Mouse (Mus musculus) hindbrain, embryonic 13.5 days (tissue): Measurements from ENCODE around the gene Aspdh. TPM values are rescaled to one million over a fixed set of nuclear protein-coding genes. Genes with fewer than 3 reads are reported as not detected.

Source experiments
- ATAC-seq: fragments of 200-750 bp; cut with Nextera tagmentation; 2 replicates; pipeline ENCODE4 v1.8.0; 2017; ENCODE audit warnings: moderate TSS enrichment; ENCODE audit not compliant: low FRiP score
- H3K27ac ChIP-seq: fragments of 300-500 bp; sonication (generic); 2 replicates; pipeline ENCODE4 v1.5.1; 2015; ENCODE audit warnings: inconsistent platforms, mild to moderate bottlenecking, moderate library complexity
- H3K27me3 ChIP-seq: fragments of 300-500 bp; sonication (generic); 2 replicates; pipeline ENCODE4 v1.6.1; 2015; ENCODE audit warnings: mild to moderate bottlenecking, inconsistent platforms
- H3K36me3 ChIP-seq: fragments of 300-500 bp; sonication (generic); 2 replicates; pipeline ENCODE4 v1.6.1; 2015; ENCODE audit warnings: mild to moderate bottlenecking, inconsistent platforms
- H3K4me1 ChIP-seq: fragments of 300-500 bp; sonication (generic); replicated peaks from 2 replicates; pipeline ENCODE4 v1.6.1; 2015; ENCODE audit warnings: inconsistent platforms
- H3K4me2 ChIP-seq: fragments of 300-500 bp; sonication (generic); 2 replicates; pipeline ENCODE4 v1.6.1; 2015; ENCODE audit warnings: inconsistent platforms, mild to moderate bottlenecking, moderate library complexity
- H3K4me3 ChIP-seq: fragments of 300-500 bp; sonication (generic); 2 replicates; pipeline ENCODE4 v1.5.1; 2015; ENCODE audit warnings: mild to moderate bottlenecking, inconsistent platforms
- H3K9ac ChIP-seq: fragments of 300-500 bp; sonication (generic); 2 replicates; pipeline ENCODE4 v1.6.1; 2015; ENCODE audit warnings: mild to moderate bottlenecking, inconsistent platforms
- H3K9me3 ChIP-seq: fragments of 300-500 bp; sonication (generic); 2 replicates; pipeline ENCODE4 v1.6.1; 2016; ENCODE audit warnings: inconsistent platforms
- WGBS: fragments of 180-500 bp; shearing (Covaris S2); methylation state at CpG from one replicate; pipeline ENCODE4 v1.1.7; 2015; 5-methylcytosine and 5-hydroxymethylcytosine counted together
- polyA plus RNA-seq: library from polyadenylated mRNA; unstranded; fragments of >200 nt; fragmentation: Nextera tagmentation; extraction: Ambion mirVana; gene quantifications from 2 replicates; pipeline ENCODE4 v1.2.1, GENCODE M21; 2015

The Aspdh gene
- 5.6 and 6.5 TPM in 2 replicates for polyA plus RNA-seq

DNA sequence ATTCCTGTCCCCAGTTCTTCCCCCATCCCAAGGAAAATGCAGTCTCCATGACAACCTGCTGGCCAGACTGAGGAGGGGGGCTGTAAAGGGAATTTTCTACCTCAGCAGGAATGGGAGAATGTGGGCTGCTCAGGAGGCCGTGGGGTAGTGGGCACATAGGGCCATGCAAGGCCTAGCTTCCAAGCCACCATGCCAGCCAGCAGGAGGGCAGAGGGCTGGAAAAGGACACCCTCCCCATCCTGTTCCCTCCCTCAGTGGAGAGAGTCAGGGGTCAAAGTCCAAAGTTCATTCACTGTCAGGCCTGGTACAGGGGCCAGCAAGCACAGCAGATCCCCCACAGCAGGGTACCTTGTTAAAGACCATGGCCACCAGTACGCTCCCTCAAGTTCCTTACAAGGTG lies at the start of gene Aspdh:
Aspdh (plus strand) TSS at position 281 of the 400 bp plus-strand sequence.
- Histone ChIP-seq H3K4me3 (no peak within 1 kb of the TSS), H3K9me3 (no peaks in the 10 kb centered on the region), H3K27me3 (peaks cover 13% of the 10 kb centered on the region), H3K27ac (peak within 1 kb of the TSS; percentile 95), H3K9ac (peak within 1 kb of the TSS; percentile 60), H3K4me1 (peaks cover 85% of the 10 kb centered on the region), H3K4me2 (peak within 1 kb of the TSS; percentile 10; the same call in 1 of the 2 replicates), H3K36me3 (peaks cover 42% of the 10 kb centered on the region)
- 39% methylated on average over 2 of the region's 2 CpGs for WGBS
- no peak for ATAC-seq

- Histone ChIP-seq H3K27ac (peak overlapping the region; percentile 100), H3K4me1 (peaks cover 44% of the 10 kb centered on the region), H3K36me3 (no peaks in the 10 kb centered on the region; the same call in 1 of the 2 replicates), H3K9me3 (no peaks in the 10 kb centered on the region), H3K9ac (peak overlapping the region; percentile 60), H3K4me3 (peak overlapping the region; percentile 77), H3K27me3 (no peaks in the 10 kb centered on the region), H3K4me2 (peak overlapping the region; percentile 57)
- WGBS = 11% methylated on average over 8 of the region's 8 CpGs
- ATAC-seq = peak; percentile 5; the same call in 1 of the 2 replicates
Measured at GRCm38 (mm10) chr7:44427666-44428065, 37.5 kb upstream of the Aspdh start.

- peak; percentile 25 for ATAC-seq
- peak overlapping the region; percentile 100 for H3K27ac ChIP-seq
- no peaks in the 10 kb centered on the region for H3K27me3 ChIP-seq
- H3K4me1 ChIP-seq = peaks cover 50% of the 10 kb centered on the region
- peak overlapping the region; percentile 77 for H3K4me3 ChIP-seq
- 2% methylated on average over 17 of the region's 38 CpGs for WGBS
- H3K9me3 ChIP-seq = no peaks in the 10 kb centered on the region
- peak overlapping the region; percentile 98 for H3K9ac ChIP-seq
- no peaks in the 10 kb centered on the region; the same call in 1 of the 2 replicates for H3K36me3 ChIP-seq
- peak overlapping the region; percentile 57 for H3K4me2 ChIP-seq
Measured at GRCm38 (mm10) chr7:44428171-44428950, 36.8 kb upstream of the Aspdh start.

GRCm38 (mm10) chr7:44428968-44429521 lies 36.1 kb upstream of the Aspdh start, which contains the start of gene Lrrc4b:
Lrrc4b (plus strand) TSS chr7:44429018.
- H3K36me3 ChIP-seq = no peaks in the 10 kb centered on the region; the same call in 1 of the 2 replicates
- peak; percentile 60 for ATAC-seq
- no peaks in the 10 kb centered on the region for H3K27me3 ChIP-seq
- peak within 1 kb of the TSS; percentile 100 for H3K27ac ChIP-seq
- H3K4me1 ChIP-seq = peaks cover 57% of the 10 kb centered on the region
- peak within 1 kb of the TSS; percentile 77 for H3K4me3 ChIP-seq
- peak within 1 kb of the TSS; percentile 98 for H3K9ac ChIP-seq
- H3K4me2 ChIP-seq = peak within 1 kb of the TSS; percentile 96
- H3K9me3 ChIP-seq = no peaks in the 10 kb centered on the region
- under 1% methylated on average over 51 of the region's 69 CpGs for WGBS

- under 1% methylated on average over 31 of the region's 32 CpGs for WGBS
- H3K4me3 ChIP-seq = peak overlapping the region; percentile 77
- no peaks in the 10 kb centered on the region for H3K9me3 ChIP-seq
- H3K4me2 ChIP-seq = peak overlapping the region; percentile 96
- H3K27me3 ChIP-seq = no peaks in the 10 kb centered on the region
- peak; percentile 22 for ATAC-seq
- peak overlapping the region; percentile 100 for H3K27ac ChIP-seq
- peaks cover 59% of the 10 kb centered on the region for H3K4me1 ChIP-seq
- H3K9ac ChIP-seq = peak overlapping the region; percentile 98
- H3K36me3 ChIP-seq = peaks cover 4% of the 10 kb centered on the region
Measured at GRCm38 (mm10) chr7:44429534-44430488, 35.4 kb upstream of the Aspdh start.

DNA sequence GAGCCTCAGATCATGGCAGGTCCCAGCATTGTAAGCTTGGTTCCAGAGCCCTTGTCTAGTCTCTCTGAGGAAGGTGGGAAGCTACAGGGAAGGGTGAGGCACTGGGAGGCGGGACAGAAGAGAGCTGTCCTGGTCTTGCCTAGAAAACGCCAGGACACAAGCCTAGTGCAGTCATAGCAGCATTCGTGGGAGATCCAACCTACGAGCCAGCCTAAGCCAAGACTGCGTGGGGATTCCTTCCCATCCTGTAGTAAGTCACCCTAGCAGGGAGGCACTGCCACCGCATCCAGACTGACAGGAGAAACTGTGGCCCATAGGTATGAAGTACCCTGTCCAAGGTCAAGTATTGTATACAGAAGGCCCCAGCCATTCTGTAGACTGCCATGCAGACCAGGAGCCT lies 32.6 kb upstream of the Aspdh start:
- ATAC-seq = no peak
- 81% methylated on average over 6 of the region's 6 CpGs for WGBS
- no peak overlapping the region for H3K4me3 ChIP-seq
- H3K27me3 ChIP-seq = no peaks in the 10 kb centered on the region
- H3K9me3 ChIP-seq = no peaks in the 10 kb centered on the region
- peaks cover 61% of the 10 kb centered on the region for H3K4me1 ChIP-seq
- peak overlapping the region; percentile 100 for H3K27ac ChIP-seq
- peak overlapping the region; percentile 98; the same call in 1 of the 2 replicates for H3K9ac ChIP-seq
- peaks cover 10% of the 10 kb centered on the region for H3K36me3 ChIP-seq
- H3K4me2 ChIP-seq = no peak overlapping the region; the same call in 1 of the 2 replicates

DNA sequence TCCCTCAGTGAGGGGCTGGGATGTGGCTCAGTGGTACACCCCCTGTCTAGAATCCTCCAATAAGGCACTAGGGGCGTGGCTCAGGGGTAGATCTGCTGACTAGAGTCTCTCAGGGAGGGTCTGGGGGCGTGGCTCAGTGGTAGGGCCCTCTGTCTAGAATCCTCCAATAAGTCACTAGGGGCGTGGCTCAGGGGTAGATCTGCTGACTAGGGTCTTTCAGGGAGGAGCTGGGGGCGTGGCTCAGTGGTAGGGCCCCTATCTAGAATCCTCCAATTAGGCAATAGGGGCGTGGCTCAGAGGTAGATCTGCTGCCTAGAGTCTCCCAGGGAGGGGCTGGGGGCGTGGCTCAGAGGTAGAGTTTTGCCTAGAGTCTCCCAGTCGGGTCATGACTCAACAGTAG lies 31.8 kb upstream of the Aspdh start:
- Histone ChIP-seq H3K4me2 (no peak overlapping the region), H3K27ac (peak overlapping the region; percentile 100), H3K4me3 (no peak overlapping the region), H3K4me1 (peaks cover 62% of the 10 kb centered on the region), H3K27me3 (no peaks in the 10 kb centered on the region), H3K9me3 (no peaks in the 10 kb centered on the region), H3K9ac (no peak overlapping the region), H3K36me3 (peaks cover 10% of the 10 kb centered on the region)
- peak; percentile 18; the same call in 1 of the 2 replicates for ATAC-seq
- WGBS = 5% methylated on average over 7 of the region's 7 CpGs

DNA sequence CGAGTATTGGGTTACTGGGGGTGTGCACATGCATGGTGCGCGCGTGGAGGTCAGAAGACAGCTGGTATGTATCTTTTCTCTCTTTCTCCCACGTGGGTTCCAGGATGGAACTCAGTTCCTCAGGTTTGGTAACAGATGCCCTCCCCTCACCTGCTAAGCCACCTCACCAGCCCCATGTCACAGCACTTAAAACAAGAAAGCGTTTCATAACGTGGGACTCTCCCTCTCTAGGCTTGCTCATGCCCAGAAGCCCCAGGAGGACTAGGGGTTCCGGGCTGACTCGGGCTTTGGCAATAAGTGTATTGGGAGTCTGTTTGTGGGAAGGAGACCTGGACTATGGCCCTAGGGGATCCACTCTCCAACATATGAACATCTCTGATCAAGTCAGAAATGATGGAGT lies 31.1 kb upstream of the Aspdh start:
- peaks cover 64% of the 10 kb centered on the region for H3K4me1 ChIP-seq
- no peak overlapping the region for H3K27ac ChIP-seq
- ATAC-seq = no peak

DNA sequence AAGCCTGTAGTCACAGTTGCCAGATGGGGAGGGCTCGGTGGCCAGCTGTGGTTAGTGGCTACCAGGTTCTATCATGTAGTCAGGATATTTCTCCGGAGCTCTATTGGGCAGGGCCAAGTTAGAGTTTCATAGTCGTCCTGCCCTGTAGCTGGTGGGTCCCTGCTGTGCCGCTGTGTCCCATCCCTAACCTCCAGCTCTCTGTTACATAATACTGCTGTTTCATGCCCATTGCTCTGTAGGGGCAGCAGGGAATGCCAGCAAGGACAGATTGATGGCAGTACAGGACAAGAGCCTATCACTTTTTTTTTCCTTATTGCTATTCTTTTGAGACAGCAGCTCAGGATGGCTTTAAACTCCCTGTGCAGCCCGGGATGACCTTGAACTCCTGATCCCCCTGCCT lies 29.4 kb upstream of the Aspdh start:
- H3K36me3 ChIP-seq = peaks cover 10% of the 10 kb centered on the region
- no peak overlapping the region for H3K4me2 ChIP-seq
- no peaks in the 10 kb centered on the region for H3K27me3 ChIP-seq
- H3K9ac ChIP-seq = 0 out of 2 replicates have a peak overlapping the region, but pooled peaks have one; percentile 31
- ATAC-seq = no peak
- H3K27ac ChIP-seq = no peak overlapping the region
- 67% methylated on average over 5 of the region's 5 CpGs for WGBS
- H3K9me3 ChIP-seq = no peaks in the 10 kb centered on the region
- peaks cover 58% of the 10 kb centered on the region for H3K4me1 ChIP-seq
- no peak overlapping the region for H3K4me3 ChIP-seq

More for the DNA sequence above, 31.1 kb upstream of the Aspdh start:
- H3K36me3 ChIP-seq = peaks cover 10% of the 10 kb centered on the region
- no peaks in the 10 kb centered on the region for H3K9me3 ChIP-seq
- no peaks in the 10 kb centered on the region for H3K27me3 ChIP-seq
- no peak overlapping the region for H3K4me3 ChIP-seq
- WGBS = 80% methylated on average over 9 of the region's 9 CpGs
- H3K4me2 ChIP-seq = no peak overlapping the region
- H3K9ac ChIP-seq = no peak overlapping the region

DNA sequence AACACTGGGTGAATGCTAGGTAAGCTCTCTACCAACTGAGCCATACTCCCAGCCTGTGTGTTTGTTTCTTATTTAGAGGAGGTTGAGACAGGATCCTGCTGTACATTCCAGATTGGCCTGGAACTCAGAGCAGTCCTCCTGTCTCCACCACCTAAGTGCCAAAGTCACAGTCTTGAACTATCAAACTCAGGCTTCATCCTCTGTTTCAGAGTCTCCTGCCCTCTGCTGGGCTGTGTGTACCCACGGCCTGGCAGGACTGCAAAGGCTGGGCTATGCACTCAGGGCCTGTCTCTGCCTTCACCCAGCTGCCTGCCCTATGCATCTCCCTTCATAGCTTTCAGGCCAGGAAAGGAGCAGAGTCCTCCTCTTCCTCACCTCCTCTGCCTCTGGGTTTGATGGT lies 28.9 kb upstream of the Aspdh start:
- Histone ChIP-seq H3K9me3 (no peaks in the 10 kb centered on the region), H3K4me1 (peaks cover 58% of the 10 kb centered on the region)
- WGBS = 16% methylated on average over 1 of the region's 1 CpGs

DNA sequence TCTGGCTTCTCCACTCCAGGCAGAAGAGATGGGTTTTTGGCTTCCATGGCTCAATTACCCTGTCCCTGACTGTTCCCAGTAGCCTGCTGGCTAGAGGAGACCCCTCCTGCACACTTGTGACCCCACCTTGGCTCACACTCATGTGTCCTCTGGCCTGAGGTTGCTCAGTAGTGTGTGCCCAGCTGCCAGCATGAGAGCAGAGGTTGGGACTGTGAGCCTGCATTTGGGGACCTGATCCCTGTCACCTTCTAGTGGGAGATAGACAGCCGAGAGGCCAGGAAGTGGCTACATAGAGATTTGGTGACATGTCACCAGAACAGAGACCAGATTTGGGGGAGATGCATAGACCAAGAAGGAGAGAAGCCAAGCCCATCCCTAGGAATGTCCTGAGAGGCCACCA lies 28.0 kb upstream of the Aspdh start:
- no peak overlapping the region for H3K27ac ChIP-seq
- 100% methylated on average over 1 of the region's 1 CpGs for WGBS
- peaks cover 56% of the 10 kb centered on the region for H3K4me1 ChIP-seq
- H3K9ac ChIP-seq = 0 out of 2 replicates have a peak overlapping the region, but pooled peaks have one; percentile 49
- no peak for ATAC-seq
- H3K36me3 ChIP-seq = peaks cover 10% of the 10 kb centered on the region
- no peaks in the 10 kb centered on the region for H3K9me3 ChIP-seq
- no peak overlapping the region for H3K4me3 ChIP-seq
- H3K4me2 ChIP-seq = no peak overlapping the region
- no peaks in the 10 kb centered on the region for H3K27me3 ChIP-seq

More for the DNA sequence above, 28.9 kb upstream of the Aspdh start:
- H3K9ac ChIP-seq = 0 out of 2 replicates have a peak overlapping the region, but pooled peaks have one; percentile 31
- peaks cover 10% of the 10 kb centered on the region for H3K36me3 ChIP-seq
- no peak overlapping the region for H3K4me2 ChIP-seq
- no peak for ATAC-seq
- no peak overlapping the region for H3K4me3 ChIP-seq
- H3K27ac ChIP-seq = no peak overlapping the region
- no peaks in the 10 kb centered on the region for H3K27me3 ChIP-seq
